In the genomic region with DNA sequence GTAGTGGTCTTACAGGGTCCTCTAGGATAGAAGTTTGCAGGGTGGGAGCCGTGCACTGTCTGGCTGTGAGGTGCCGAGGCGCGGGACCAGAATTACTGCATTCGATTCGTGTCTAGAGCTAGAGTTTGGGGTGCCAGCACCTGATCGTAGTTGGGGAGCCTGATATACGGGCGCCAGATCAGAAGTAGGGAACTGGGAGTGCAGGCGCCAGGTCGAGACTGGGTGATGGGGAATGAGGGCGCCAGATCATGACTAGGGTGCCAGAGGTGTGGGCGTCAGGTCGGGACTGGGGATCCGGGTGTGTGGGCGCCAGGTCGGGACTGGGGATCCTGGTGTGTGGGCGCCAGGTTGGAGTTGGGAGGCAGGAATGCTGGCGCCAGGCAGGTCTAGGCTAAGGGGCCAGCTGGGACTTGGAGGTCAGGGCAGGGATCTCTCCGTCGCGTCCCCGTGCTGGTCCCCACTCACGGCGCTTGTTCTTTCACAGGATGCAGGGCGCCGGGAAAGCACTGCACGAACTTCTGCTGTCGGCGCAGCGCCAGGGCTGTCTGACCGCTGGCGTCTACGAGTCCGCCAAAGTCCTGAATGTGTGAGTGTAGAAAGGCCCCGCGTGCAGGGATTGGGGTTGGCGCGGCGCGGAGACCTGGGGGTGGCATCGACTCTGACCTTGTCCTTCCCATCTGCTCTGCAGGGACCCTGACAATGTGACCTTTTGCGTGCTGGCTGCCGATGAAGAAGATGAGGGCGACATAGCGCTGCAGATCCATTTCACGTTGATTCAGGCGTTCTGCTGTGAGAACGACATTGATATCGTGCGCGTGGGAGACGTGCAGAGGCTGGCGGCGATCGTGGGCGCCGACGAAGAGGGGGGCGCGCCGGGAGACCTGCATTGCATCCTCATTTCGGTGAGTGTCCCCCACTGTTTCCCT, we compare ENCODE assay signal across 8 mouse cellular contexts. TPM values are rescaled to one million over a fixed set of nuclear protein-coding genes. Genes with fewer than 3 reads are reported as not detected.
A peak's percentile ranks its signal among the peaks of the same experiment; 100 is the strongest.
DNase-seq lines count a peak whose midpoint lies in the region; ATAC-seq and TF ChIP-seq lines count a peak whose summit lies in the region.

No protein-coding gene starts in this region.

- H3K27ac ChIP-seq in ES-E14 (ENCODE audit: insufficient read depth, low read depth, low read length, poor library complexity, severe bottlenecking): no peak overlapping the region
- peak overlapping the region; percentile 79 for H3K27ac ChIP-seq in forebrain, postnatal 0 days (ENCODE audit: low read depth, low read length)
- H3K27ac ChIP-seq in hindbrain, embryonic 10.5 days: peak overlapping the region; percentile 94
- peak overlapping the region; percentile 91 for H3K27ac ChIP-seq in lung, postnatal 0 days (ENCODE audit: low read length)

- no peaks in the 10 kb centered on the region; the same call in 1 of the 2 replicates for H3K27me3 ChIP-seq in forebrain, postnatal 0 days (ENCODE audit: insufficient read depth, low read length)
- peaks cover 67% of the 10 kb centered on the region for H3K27me3 ChIP-seq in hindbrain, embryonic 10.5 days (ENCODE audit: insufficient read depth, poor library complexity, severe bottlenecking)
- H3K27me3 ChIP-seq in lung, postnatal 0 days (replicated peaks; ENCODE audit: insufficient read depth, low read length): no peaks in the 10 kb centered on the region

- H3K36me3 ChIP-seq in ES-E14 (ENCODE audit: control insufficient read depth, insufficient read depth, low read length, poor library complexity, severe bottlenecking): peaks cover 5% of the 10 kb centered on the region
- no peaks in the 10 kb centered on the region for H3K36me3 ChIP-seq in forebrain, postnatal 0 days (ENCODE audit: insufficient read depth)
- peaks cover 4% of the 10 kb centered on the region for H3K36me3 ChIP-seq in hindbrain, embryonic 10.5 days
- no peaks in the 10 kb centered on the region for H3K36me3 ChIP-seq in lung, postnatal 0 days (ENCODE audit: insufficient read depth, low read length)

- TF ChIP-seq CTCF in forebrain, postnatal 0 days (IDR thresholded peaks at IDR 0.05; ENCODE audit: low read depth): no peak
- no peak for TF ChIP-seq CTCF in lung, postnatal 0 days (IDR thresholded peaks at IDR 0.05)

- in situ Hi-C loops in ES-E14 (cut with MboI; ENCODE audit: low sequenced_read_pairs in 2 of 2, unreplicated experiment in 2 of 2): loop anchor here (25.0 kb wide), 2 partner anchors 690 to 790 kb away; partner anchors contain the start of gene Diras2 (in 1 of the 2)

- peak overlapping the region; percentile 99 for H3K4me2 ChIP-seq in forebrain, postnatal 0 days (ENCODE audit: low read depth)
- H3K4me2 ChIP-seq in lung, postnatal 0 days (replicated peaks; ENCODE audit: low read depth, low read length): peak overlapping the region; percentile 77

- H3K9ac ChIP-seq in ES-E14 (ENCODE audit: insufficient read depth, low read depth, low read length, poor library complexity, severe bottlenecking): peak overlapping the region; percentile 70
- peak overlapping the region; percentile 67 for H3K9ac ChIP-seq in forebrain, postnatal 0 days
- H3K9ac ChIP-seq in lung, postnatal 0 days (replicated peaks; ENCODE audit: low read depth): peak overlapping the region; percentile 84

- ATAC-seq in forebrain, postnatal 0 days: peak; percentile 21
- ATAC-seq in lung, postnatal 0 days: peak; percentile 6

- DNase-seq in ES-E14 (ENCODE audit: low read depth, low spot score): no peak
- peak; percentile 65 to 77 for DNase-seq in cerebellum, adult 18-20 months
- peak; percentile 64 for DNase-seq in forebrain, postnatal 0 days
- peak; percentile 59 for DNase-seq in hindbrain, embryonic 10.5 days (ENCODE audit: low spot score)
- DNase-seq in layer of hippocampus, postnatal 14 days (ENCODE audit: low spot score in 2 of 2): peak; percentile 75 to 79
- DNase-seq in lung, postnatal 0 days (ENCODE audit: low spot score): peak; percentile 77
- peak; percentile 16 for DNase-seq in retina, adult 2 months (ENCODE audit: low read depth, low spot score)
- DNase-seq in thymus, postnatal 36 days: peak; percentile 58 to 60

- peaks cover 4 to 20% of the 10 kb centered on the region in 2 experiments; a peak in 3 of 4 replicates for H3K4me1 ChIP-seq in ES-E14 (ENCODE audit: control insufficient read depth in 2 of 2, insufficient read depth in 2 of 2, low read length in 2 of 2, poor library complexity in 1 of 2)
- H3K4me1 ChIP-seq in forebrain, postnatal 0 days (ENCODE audit: insufficient read depth): 0 out of 2 replicates have a peak, but pooled peaks cover 10% of the 10 kb centered on the region
- peaks cover 94% of the 10 kb centered on the region for H3K4me1 ChIP-seq in hindbrain, embryonic 10.5 days (replicated peaks)
- H3K4me1 ChIP-seq in lung, postnatal 0 days (ENCODE audit: insufficient read depth, low read depth, low read length): peaks cover 15% of the 10 kb centered on the region; the same call in 1 of the 2 replicates

- 1% methylated on average over 63 of the region's 63 CpGs for WGBS in forebrain, postnatal 0 days
- under 1% methylated on average over 63 of the region's 63 CpGs for WGBS in hindbrain, embryonic 10.5 days
- WGBS in lung, postnatal 0 days: under 1% methylated on average over 62 of the region's 63 CpGs

- peak overlapping the region; percentile 70 to 88 for H3K4me3 ChIP-seq in ES-E14 (ENCODE audit: insufficient read depth in 1 of 2, low read depth in 1 of 2, low read length in 2 of 2, poor library complexity in 1 of 2, severe bottlenecking in 1 of 2)
- peak overlapping the region; percentile 58 for H3K4me3 ChIP-seq in forebrain, postnatal 0 days (ENCODE audit: low read depth, low read length)
- peak overlapping the region; percentile 74 for H3K4me3 ChIP-seq in hindbrain, embryonic 10.5 days
- peak overlapping the region; percentile 83 for H3K4me3 ChIP-seq in lung, postnatal 0 days (ENCODE audit: low read depth, low read length)

- TF ChIP-seq EP300 in lung, postnatal 0 days (IDR thresholded peaks at IDR 0.05): no peak

- H3K9me3 ChIP-seq in ES-E14 (ENCODE audit: control insufficient read depth, insufficient read depth, low read depth, low read length): no peaks in the 10 kb centered on the region
- no peaks in the 10 kb centered on the region for H3K9me3 ChIP-seq in forebrain, postnatal 0 days (ENCODE audit: low read length)
- H3K9me3 ChIP-seq in hindbrain, embryonic 10.5 days: no peaks in the 10 kb centered on the region
- no peaks in the 10 kb centered on the region for H3K9me3 ChIP-seq in lung, postnatal 0 days (ENCODE audit: low read length)

TF ChIP-seq in ES-E14, 5 proteins besides CTCF, POLR2A, EP300 and RAD21:
- TF ChIP-seq HCFC1 (IDR thresholded peaks at IDR 0.05; ENCODE audit: borderline replicate concordance, insufficient read depth, low read length): no peak
- no peak for TF ChIP-seq ZC3H11A (IDR thresholded peaks at IDR 0.05; ENCODE audit: borderline replicate concordance, low read depth, low read length)
- TF ChIP-seq MAFK (IDR thresholded peaks at IDR 0.05; ENCODE audit: insufficient read depth, low read depth, low read length): no peak
- no peak for TF ChIP-seq CHD2 (IDR thresholded peaks at IDR 0.05; ENCODE audit: low read depth, low read length)
- TF ChIP-seq ZNF384 (IDR thresholded peaks at IDR 0.05; ENCODE audit: low read depth, low read length): no peak
TF ChIP-seq in ES-E14: peak in this region for 0.

RNA-seq across cellular contexts. Expression of gene Gadd45g, which starts 0.7 kb away (rescaled TPM):
- 43.3 and 57.8 TPM in 2 replicates for total RNA-seq in ES-E14 (2012; rRNA removed)
- 13.8 and 13.9 TPM in 2 replicates for total RNA-seq in forebrain, postnatal 0 days (2014; rRNA removed)
- 34.3 and 35.1 TPM in 2 replicates for polyA plus RNA-seq in forebrain, postnatal 0 days (2015; fragmentation: Nextera tagmentation; extraction: Ambion mirVana)
- polyA plus RNA-seq in hindbrain, embryonic 10.5 days (2016; fragmentation: Nextera tagmentation; extraction: Ambion mirVana): 184 and 214 TPM in 2 replicates
- total RNA-seq in layer of hippocampus, postnatal 14 days (2021): 10 to 100 TPM; 24.0 to 27.8 TPM
- 54.7 and 83.4 TPM in 2 replicates for polyA plus RNA-seq in lung, postnatal 0 days (2015; fragmentation: Nextera tagmentation; extraction: Ambion mirVana)

RNA-seq across cellular contexts. Expression of gene Sema4d, which starts 53.6 kb away (rescaled TPM):
- 25.1 and 33.4 TPM in 2 replicates for total RNA-seq in ES-E14 (2012; rRNA removed)
- total RNA-seq in forebrain, postnatal 0 days (2014; rRNA removed): 10.2 and 16.5 TPM in 2 replicates
- 9.8 and 14.2 TPM in 2 replicates for polyA plus RNA-seq in forebrain, postnatal 0 days (2015; fragmentation: Nextera tagmentation; extraction: Ambion mirVana)
- 5.9 and 7.5 TPM in 2 replicates for polyA plus RNA-seq in hindbrain, embryonic 10.5 days (2016; fragmentation: Nextera tagmentation; extraction: Ambion mirVana)
- 100 to 1,000 TPM; 154 to 165 TPM for total RNA-seq in layer of hippocampus, postnatal 14 days (2021)
- polyA plus RNA-seq in lung, postnatal 0 days (2015; fragmentation: Nextera tagmentation; extraction: Ambion mirVana): 4.9 and 5.7 TPM in 2 replicates
